Mouse (Mus musculus): ENCODE data around the gene Thsd4. TPM values are rescaled to one million over a fixed set of nuclear protein-coding genes. Genes with fewer than 3 reads are reported as not detected.

The Thsd4 gene
- polyA plus RNA-seq, 1 experiment from 2014 or later: 5.6 TPM

- no peak overlapping the region for H3K9ac ChIP-seq (replicated peaks; ENCODE audit: low read length)
- no peak for ATAC-seq (ENCODE audit: low FRiP score, low TSS enrichment)
Observed at GRCm38 (mm10) chr9:60367617-60368305, 154.1 kb downstream of the Thsd4 start.

GRCm38 (mm10) chr9:60364166-60364781, 157.6 kb downstream of the Thsd4 start:
- H3K4me3 ChIP-seq (replicated peaks; ENCODE audit: low read depth, low read length): no peak overlapping the region
- no peaks in the 10 kb centered on the region for H3K27me3 ChIP-seq (ENCODE audit: control insufficient read depth, insufficient read depth, low read length)
- no peak overlapping the region for H3K27ac ChIP-seq (replicated peaks; ENCODE audit: low read depth, low read length)
- DNase-seq: no peak
- H3K4me2 ChIP-seq (ENCODE audit: low read length): no peak overlapping the region
- H3K9ac ChIP-seq (replicated peaks; ENCODE audit: low read length): no peak overlapping the region
- 70% methylated on average over 14 of the region's 14 CpGs for WGBS
- H3K36me3 ChIP-seq (ENCODE audit: control insufficient read depth, insufficient read depth, low read length): no peaks in the 10 kb centered on the region
- no peak for ATAC-seq (ENCODE audit: low FRiP score, low TSS enrichment)
- no peaks in the 10 kb centered on the region for H3K9me3 ChIP-seq (ENCODE audit: control insufficient read depth, low read length)
- H3K4me1 ChIP-seq (ENCODE audit: control insufficient read depth, insufficient read depth, low read length): 0 out of 2 replicates have a peak, but pooled peaks cover 7% of the 10 kb centered on the region

More at GRCm38 (mm10) chr9:60367617-60368305, 154.1 kb downstream of the Thsd4 start:
- 76% methylated on average over 10 of the region's 10 CpGs for WGBS
- Histone ChIP-seq H3K4me3 (replicated peaks; ENCODE audit: low read depth, low read length) (no peak overlapping the region), H3K36me3 (ENCODE audit: control insufficient read depth, insufficient read depth, low read length) (no peaks in the 10 kb centered on the region), H3K4me2 (ENCODE audit: low read length) (no peak overlapping the region), H3K27ac (replicated peaks; ENCODE audit: low read depth, low read length) (no peak overlapping the region), H3K9me3 (ENCODE audit: control insufficient read depth, low read length) (no peaks in the 10 kb centered on the region), H3K4me1 (ENCODE audit: control insufficient read depth, insufficient read depth, low read length) (0 out of 2 replicates have a peak, but pooled peaks cover 7% of the 10 kb centered on the region), H3K27me3 (ENCODE audit: control insufficient read depth, insufficient read depth, low read length) (no peaks in the 10 kb centered on the region)
- DNase-seq: no peak

GRCm38 (mm10) chr9:60352351-60352750, 169.5 kb downstream of the Thsd4 start:
- H3K9ac ChIP-seq (replicated peaks; ENCODE audit: low read length): no peak overlapping the region
- 91% methylated on average over 4 of the region's 4 CpGs for WGBS

GRCm38 (mm10) chr9:60351153-60351552, 170.7 kb downstream of the Thsd4 start:
- no peaks in the 10 kb centered on the region for H3K27me3 ChIP-seq (ENCODE audit: control insufficient read depth, insufficient read depth, low read length)
- H3K36me3 ChIP-seq (ENCODE audit: control insufficient read depth, insufficient read depth, low read length): no peaks in the 10 kb centered on the region
- H3K4me2 ChIP-seq (ENCODE audit: low read length): no peak overlapping the region
- DNase-seq (no peak), ATAC-seq (ENCODE audit: low FRiP score, low TSS enrichment) (no peak)
- H3K4me1 ChIP-seq (ENCODE audit: control insufficient read depth, insufficient read depth, low read length): no peaks in the 10 kb centered on the region
- no peaks in the 10 kb centered on the region for H3K9me3 ChIP-seq (ENCODE audit: control insufficient read depth, low read length)
- 89% methylated on average over 6 of the region's 6 CpGs for WGBS
- no peak overlapping the region for H3K4me3 ChIP-seq (replicated peaks; ENCODE audit: low read depth, low read length)
- H3K9ac ChIP-seq (replicated peaks; ENCODE audit: low read length): no peak overlapping the region
- no peak overlapping the region for H3K27ac ChIP-seq (replicated peaks; ENCODE audit: low read depth, low read length)

More at GRCm38 (mm10) chr9:60352351-60352750, 169.5 kb downstream of the Thsd4 start:
- DNase-seq: no peak
- no peak for ATAC-seq (ENCODE audit: low FRiP score, low TSS enrichment)
- Histone ChIP-seq H3K4me2 (ENCODE audit: low read length) (no peak overlapping the region), H3K9me3 (ENCODE audit: control insufficient read depth, low read length) (no peaks in the 10 kb centered on the region), H3K27me3 (ENCODE audit: control insufficient read depth, insufficient read depth, low read length) (no peaks in the 10 kb centered on the region), H3K36me3 (ENCODE audit: control insufficient read depth, insufficient read depth, low read length) (no peaks in the 10 kb centered on the region), H3K4me3 (replicated peaks; ENCODE audit: low read depth, low read length) (no peak overlapping the region), H3K4me1 (ENCODE audit: control insufficient read depth, insufficient read depth, low read length) (no peaks in the 10 kb centered on the region), H3K27ac (replicated peaks; ENCODE audit: low read depth, low read length) (no peak overlapping the region)

GRCm38 (mm10) chr9:60336147-60336546, 185.7 kb downstream of the Thsd4 start:
- H3K4me2 ChIP-seq (ENCODE audit: low read length): no peak overlapping the region
- DNase-seq (no peak), ATAC-seq (ENCODE audit: low FRiP score, low TSS enrichment) (no peak)
- no peak overlapping the region for H3K4me3 ChIP-seq (replicated peaks; ENCODE audit: low read depth, low read length)
- H3K27ac ChIP-seq (replicated peaks; ENCODE audit: low read depth, low read length): no peak overlapping the region
- H3K4me1 ChIP-seq (ENCODE audit: control insufficient read depth, insufficient read depth, low read length): no peaks in the 10 kb centered on the region
- H3K36me3 ChIP-seq (ENCODE audit: control insufficient read depth, insufficient read depth, low read length): no peaks in the 10 kb centered on the region
- H3K9me3 ChIP-seq (ENCODE audit: control insufficient read depth, low read length): no peaks in the 10 kb centered on the region
- 83% methylated on average over 5 of the region's 5 CpGs for WGBS
- H3K9ac ChIP-seq (replicated peaks; ENCODE audit: low read length): no peak overlapping the region
- no peaks in the 10 kb centered on the region for H3K27me3 ChIP-seq (ENCODE audit: control insufficient read depth, insufficient read depth, low read length)

- Histone ChIP-seq H3K4me2 (ENCODE audit: low read length) (no peak overlapping the region), H3K4me3 (replicated peaks; ENCODE audit: low read depth, low read length) (no peak overlapping the region), H3K9ac (replicated peaks; ENCODE audit: low read length) (no peak overlapping the region), H3K27ac (replicated peaks; ENCODE audit: low read depth, low read length) (no peak overlapping the region), H3K36me3 (ENCODE audit: control insufficient read depth, insufficient read depth, low read length) (no peaks in the 10 kb centered on the region), H3K27me3 (ENCODE audit: control insufficient read depth, insufficient read depth, low read length) (no peaks in the 10 kb centered on the region), H3K4me1 (ENCODE audit: control insufficient read depth, insufficient read depth, low read length) (no peaks in the 10 kb centered on the region), H3K9me3 (ENCODE audit: control insufficient read depth, low read length) (no peaks in the 10 kb centered on the region)
- no peak for DNase-seq
- WGBS: 93% methylated on average over 6 of the region's 6 CpGs
- no peak for ATAC-seq (ENCODE audit: low FRiP score, low TSS enrichment)
Observed at GRCm38 (mm10) chr9:60335455-60335854, 186.4 kb downstream of the Thsd4 start.

- Histone ChIP-seq H3K4me2 (ENCODE audit: low read length) (no peak overlapping the region), H3K27me3 (ENCODE audit: control insufficient read depth, insufficient read depth, low read length) (no peaks in the 10 kb centered on the region), H3K27ac (replicated peaks; ENCODE audit: low read depth, low read length) (no peak overlapping the region), H3K36me3 (ENCODE audit: control insufficient read depth, insufficient read depth, low read length) (no peaks in the 10 kb centered on the region), H3K4me1 (ENCODE audit: control insufficient read depth, insufficient read depth, low read length) (no peaks in the 10 kb centered on the region), H3K9me3 (ENCODE audit: control insufficient read depth, low read length) (no peaks in the 10 kb centered on the region), H3K9ac (replicated peaks; ENCODE audit: low read length) (no peak overlapping the region), H3K4me3 (replicated peaks; ENCODE audit: low read depth, low read length) (no peak overlapping the region)
- WGBS: 88% methylated on average over 4 of the region's 4 CpGs
- DNase-seq (no peak), ATAC-seq (ENCODE audit: low FRiP score, low TSS enrichment) (no peak)
Observed at GRCm38 (mm10) chr9:60329911-60330310, 191.9 kb downstream of the Thsd4 start.

GRCm38 (mm10) chr9:60324716-60325115, 197.1 kb downstream of the Thsd4 start:
- ATAC-seq (ENCODE audit: low FRiP score, low TSS enrichment) (no peak), DNase-seq (no peak)
- Histone ChIP-seq H3K9ac (replicated peaks; ENCODE audit: low read length) (no peak overlapping the region), H3K27me3 (ENCODE audit: control insufficient read depth, insufficient read depth, low read length) (no peaks in the 10 kb centered on the region), H3K4me2 (ENCODE audit: low read length) (no peak overlapping the region), H3K9me3 (ENCODE audit: control insufficient read depth, low read length) (no peaks in the 10 kb centered on the region), H3K27ac (replicated peaks; ENCODE audit: low read depth, low read length) (no peak overlapping the region), H3K36me3 (ENCODE audit: control insufficient read depth, insufficient read depth, low read length) (no peaks in the 10 kb centered on the region), H3K4me3 (replicated peaks; ENCODE audit: low read depth, low read length) (no peak overlapping the region), H3K4me1 (ENCODE audit: control insufficient read depth, insufficient read depth, low read length) (no peaks in the 10 kb centered on the region)
- WGBS: 95% methylated on average over 2 of the region's 2 CpGs

- Histone ChIP-seq H3K27me3 (ENCODE audit: control insufficient read depth, insufficient read depth, low read length) (no peaks in the 10 kb centered on the region), H3K4me1 (ENCODE audit: control insufficient read depth, insufficient read depth, low read length) (no peaks in the 10 kb centered on the region), H3K4me3 (replicated peaks; ENCODE audit: low read depth, low read length) (no peak overlapping the region), H3K36me3 (ENCODE audit: control insufficient read depth, insufficient read depth, low read length) (no peaks in the 10 kb centered on the region), H3K9ac (replicated peaks; ENCODE audit: low read length) (no peak overlapping the region), H3K27ac (replicated peaks; ENCODE audit: low read depth, low read length) (no peak overlapping the region), H3K4me2 (ENCODE audit: low read length) (no peak overlapping the region), H3K9me3 (ENCODE audit: control insufficient read depth, low read length) (no peaks in the 10 kb centered on the region)
- ATAC-seq (ENCODE audit: low FRiP score, low TSS enrichment) (no peak), DNase-seq (no peak)
- 98% methylated on average over 6 of the region's 6 CpGs for WGBS
Observed at GRCm38 (mm10) chr9:60323435-60323834, 198.4 kb downstream of the Thsd4 start.

All from midbrain, embryonic 14.5 days (tissue).